Mouse (Mus musculus) urinary bladder, postnatal 14 days (tissue): Measurements from ENCODE around the gene Ccni.

ENCODE experiments used
- DNase-seq: peaks from one replicate; pipeline ENCODE4 v3.0.0; 2021; ENCODE audit warnings: low spot score

Gene Ccni

GRCm38 (mm10) chr5:93135368-93136107, 70.8 kb downstream of the Ccni start:
- no peak for DNase-seq

- no peak for DNase-seq
Observed at GRCm38 (mm10) chr5:93133445-93134244, 72.7 kb downstream of the Ccni start.
